8 mouse cellular contexts compared by ENCODE assay signal in the genomic region with DNA sequence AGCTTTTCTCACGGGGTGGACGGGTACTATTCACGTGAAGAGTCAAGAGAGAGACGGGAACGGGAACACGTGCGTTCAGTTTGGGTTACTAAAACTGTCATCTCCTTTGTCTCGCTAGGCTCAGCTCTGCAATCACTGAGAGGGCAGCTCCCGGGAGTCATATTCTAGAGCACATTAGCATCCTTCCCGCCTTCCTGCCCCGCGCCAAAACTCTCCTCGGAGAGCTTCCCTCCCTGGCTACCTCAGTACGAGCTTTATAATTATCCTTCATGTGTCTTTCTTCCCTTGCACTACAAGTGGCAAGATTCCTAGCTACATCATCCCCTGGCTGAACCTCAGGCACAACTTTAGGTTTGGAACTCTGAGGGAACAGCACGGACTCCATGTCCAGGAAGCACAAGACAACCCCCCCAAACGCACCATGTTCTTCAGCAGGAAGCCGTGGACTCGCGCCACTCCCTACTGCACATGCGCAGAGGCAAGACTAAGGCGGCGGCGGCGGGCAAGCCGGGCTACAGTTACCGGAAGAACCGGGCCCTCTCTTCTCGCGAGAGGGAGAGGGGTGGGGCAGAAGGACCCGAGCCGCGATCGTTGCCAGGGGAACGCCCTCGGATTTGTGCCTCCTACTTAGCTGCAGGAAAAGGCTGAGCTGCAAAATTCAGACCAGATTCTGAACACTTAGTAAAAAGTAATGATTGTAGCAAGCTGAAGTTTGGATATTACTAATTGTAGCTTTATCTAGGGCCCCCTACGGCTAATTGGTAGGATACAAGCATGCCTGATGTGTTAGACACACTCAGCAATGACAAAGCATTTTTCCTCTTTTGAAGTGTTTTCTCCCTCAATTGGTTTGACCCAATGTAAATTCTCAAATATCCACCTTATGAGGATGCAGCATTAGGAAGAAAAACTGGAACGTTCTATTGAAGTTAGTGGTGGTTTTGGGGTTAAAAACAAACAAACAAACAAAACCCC. TPM values are rescaled to one million over a fixed set of nuclear protein-coding genes. Genes with fewer than 3 reads are reported as not detected.
A peak's percentile ranks its signal among the peaks of the same experiment; 100 is the strongest.
DNase-seq lines count a peak whose midpoint lies in the region; ATAC-seq lines count a peak whose summit lies in the region.

A gene (minus strand): TSS at position 519 of the 975 bp plus-strand sequence.
A gene (plus strand): TSS at position 585 of the 975 bp plus-strand sequence.

- H3K4me2 ChIP-seq in hindbrain, embryonic 14.5 days (replicated peaks): peak within 1 kb of the TSS; percentile 84

- peak; percentile 99 for ATAC-seq in hindbrain, embryonic 14.5 days (ENCODE audit: low FRiP score)

- peaks cover 10% of the 10 kb centered on the region for H3K4me1 ChIP-seq in hindbrain, embryonic 14.5 days (replicated peaks; ENCODE audit: control insufficient read depth, insufficient read depth, low read length)

- peak; percentile 99 for DNase-seq in R1 (ENCODE audit: low read depth, low spot score)
- DNase-seq in cerebellum, postnatal 25 days: peak; percentile 98 to 99
- peak; percentile 94 to 98 for DNase-seq in frontal cortex, postnatal 25 days (ENCODE audit: low spot score in 2 of 2)
- DNase-seq in hindbrain, embryonic 14.5 days (ENCODE audit: low spot score): peak; percentile 99
- peak; percentile 98 to 99 for DNase-seq in layer of hippocampus, postnatal 36 days
- peak; percentile 100 for DNase-seq in lung, postnatal 36 days
- DNase-seq in retina, postnatal 1 day: peak; percentile 99
- peak; percentile 95 to 99 for DNase-seq in urinary bladder, adult 18-20 months (ENCODE audit: low spot score in 2 of 2)

- H3K9ac ChIP-seq in hindbrain, embryonic 14.5 days: peak within 1 kb of the TSS; percentile 73

- H3K27me3 ChIP-seq in hindbrain, embryonic 14.5 days (ENCODE audit: control insufficient read depth, insufficient read depth, low read length): no peaks in the 10 kb centered on the region

- peak within 1 kb of the TSS; percentile 95 for H3K27ac ChIP-seq in hindbrain, embryonic 14.5 days

- under 1% methylated on average over 37 of the region's 37 CpGs for WGBS in hindbrain, embryonic 14.5 days

- no peaks in the 10 kb centered on the region for H3K9me3 ChIP-seq in hindbrain, embryonic 14.5 days (ENCODE audit: control insufficient read depth, low read length)

- H3K4me3 ChIP-seq in hindbrain, embryonic 14.5 days (replicated peaks; ENCODE audit: low read length): peak within 1 kb of the TSS; percentile 62

- peaks cover 11% of the 10 kb centered on the region; the same call in 1 of the 2 replicates for H3K36me3 ChIP-seq in hindbrain, embryonic 14.5 days (replicated peaks; ENCODE audit: control insufficient read depth, insufficient read depth)

RNA-seq across cellular contexts. Expression of the first gene that starts in this region (rescaled TPM):
- 32.9 and 33.2 TPM in 2 replicates for polyA plus RNA-seq in hindbrain, embryonic 14.5 days (2014; fragmentation: Nextera tagmentation; extraction: Ambion mirVana)
- total RNA-seq in layer of hippocampus, postnatal 36 days (2021): 10 to 100 TPM; 19.2 to 25.2 TPM

RNA-seq across cellular contexts. Expression of the second gene that starts in this region (rescaled TPM):
- 0.19 TPM in 1 of 2 replicates, not detected in the other for polyA plus RNA-seq in hindbrain, embryonic 14.5 days (2014; fragmentation: Nextera tagmentation; extraction: Ambion mirVana)
- 1 to 10 TPM in 1 of 2 experiments, under 1 TPM in 1; 0.70 to 1.2 TPM for total RNA-seq in layer of hippocampus, postnatal 36 days (2021)

Comparison
In these comparisons a context has a peak if more than half of its experiments do, and no peak if none do; other contexts are left out.
1. Peak in every context shown above with its lines: DNase-seq, ATAC-seq, H3K4me3 ChIP-seq and H3K27ac ChIP-seq.